Mouse (Mus musculus) heart, adult 2 months (tissue): ENCODE measurements around the gene Ccnd1. TPM values are rescaled to one million over a fixed set of nuclear protein-coding genes. Genes with fewer than 3 reads are reported as not detected.

Experiments
- DNase-seq, 2 experiments: peaks; one replicate each; pipeline ENCODE4 v3.0.0; 2021
- H3K27ac ChIP-seq: fragments of 200-600 bp; 2 replicates; pipeline ENCODE4 v1.8.1; 2022
- H3K27me3 ChIP-seq: fragments of 200-500 bp; 2 replicates; pipeline ENCODE4 v1.6.1; 2012; ENCODE audit warnings: mild to moderate bottlenecking, low read length, inconsistent platforms, mixed read lengths; ENCODE audit not compliant: control insufficient read depth, insufficient read depth
- H3K36me3 ChIP-seq: fragments of 200-500 bp; 2 replicates; pipeline ENCODE4 v1.6.1; 2012; ENCODE audit warnings: low read length, inconsistent platforms; ENCODE audit not compliant: control insufficient read depth, insufficient read depth
- H3K4me1 ChIP-seq: fragments of 200-500 bp; 2 replicates; pipeline ENCODE4 v1.6.1; 2011; ENCODE audit warnings: low read length; ENCODE audit not compliant: control insufficient read depth, insufficient read depth
- H3K4me3 ChIP-seq: fragments of 200-600 bp; 2 replicates; pipeline ENCODE4 v1.8.1; 2022
- H3K79me2 ChIP-seq: fragments of 200-500 bp; replicated peaks from 2 replicates; pipeline ENCODE4 v1.6.1; 2012; ENCODE audit warnings: mild to moderate bottlenecking, inconsistent platforms, low read length, moderate library complexity, mixed read lengths; ENCODE audit not compliant: control insufficient read depth, insufficient read depth
- H3K9ac ChIP-seq: fragments of 200-500 bp; 2 replicates; pipeline ENCODE4 v1.6.1; 2012; ENCODE audit warnings: low read depth, mild to moderate bottlenecking, control low read depth, inconsistent platforms, low read length, mixed read lengths
- CTCF ChIP-seq: fragments of 200-600 bp; IDR thresholded peaks from 2 replicates; pipeline ENCODE4 v1.8.1; 2022; ENCODE audit warnings: antibody characterized with exemption, mild to moderate bottlenecking, moderate library complexity
- EP300 ChIP-seq: fragments of 200-500 bp; IDR thresholded peaks from 2 replicates; pipeline ENCODE4 v1.6.1; 2011; ENCODE audit warnings: low read depth, low read length, control low read depth; ENCODE audit not compliant: insufficient read depth
- POLR2A ChIP-seq: fragments of 200-500 bp; IDR thresholded peaks from 2 replicates; pipeline ENCODE4 v1.6.1; 2011; ENCODE audit warnings: mild to moderate bottlenecking, low read depth, low read length, control low read depth; ENCODE audit not compliant: insufficient read depth
- WGBS: fragments of 180-500 bp; shearing (Covaris S2); methylation state at CpG from one replicate; pipeline ENCODE4 v1.1.7; 2018; 5-methylcytosine and 5-hydroxymethylcytosine counted together
- intact Hi-C: fragments of 180-260 bp; cut with DNase I; formaldehyde crosslinking; loops from one replicate; pipeline ENCODE4 v1.15.1; 2025
- polyA plus RNA-seq: library from polyadenylated mRNA; depleted of rRNA; stranded (reverse); fragments of >200 nt; gene quantifications from 2 replicates; pipeline ENCODE4 v1.2.3, GENCODE M21; 2012
- total RNA-seq, 2 experiments: library from RNA; stranded (reverse); gene quantifications; 2 replicates each; pipeline ENCODE4 v1.2.3; 2021

Gene Ccnd1
- total and polyA plus RNA-seq, 3 experiments, result 28.3 to 43.6 (median 31.4) TPM

- Histone ChIP-seq H3K9ac (peak overlapping the region; percentile 51), H3K79me2 (no peaks in the 10 kb centered on the region), H3K27ac (peak overlapping the region; percentile 76), H3K4me1 (peaks cover 4% of the 10 kb centered on the region), H3K27me3 (no peaks in the 10 kb centered on the region), H3K36me3 (no peaks in the 10 kb centered on the region), H3K4me3 (peak overlapping the region; percentile 76)
- TF ChIP-seq CTCF, result no peak
- no peak for TF ChIP-seq POLR2A
- DNase-seq, result no peak
- WGBS, result 2% methylated on average over 39 of the region's 39 CpGs
- intact Hi-C loops, result loop anchor here (1.0 to 5.0 kb wide), 5 partner anchors 161 to 305 kb away; no protein-coding TSS in a partner anchor
Observed at GRCm38 (mm10) chr7:144937899-144938517, 1.7 kb downstream of the Ccnd1 start.

- peaks cover 1% of the 10 kb centered on the region for H3K4me1 ChIP-seq
- peak; percentile 89 to 93 for DNase-seq
- 1% methylated on average over 20 of the region's 20 CpGs for WGBS
- intact Hi-C loops, result loop anchor here (1.0 to 5.0 kb wide), 3 partner anchors 210 to 306 kb away; no protein-coding TSS in a partner anchor
- peak; percentile 58 for TF ChIP-seq POLR2A
- peak; percentile 97 for TF ChIP-seq EP300
- TF ChIP-seq CTCF, result peak; percentile 99
- H3K4me3 ChIP-seq, result peak overlapping the region; percentile 76
- peak overlapping the region; percentile 51 for H3K9ac ChIP-seq
- H3K79me2 ChIP-seq, result no peaks in the 10 kb centered on the region
- H3K27me3 ChIP-seq, result no peaks in the 10 kb centered on the region
- H3K27ac ChIP-seq, result peak overlapping the region; percentile 76
- no peaks in the 10 kb centered on the region for H3K36me3 ChIP-seq
Observed at GRCm38 (mm10) chr7:144937490-144937889, 2.2 kb downstream of the Ccnd1 start.

GRCm38 (mm10) chr7:144936311-144936880 is 3.3 kb downstream of the Ccnd1 start:
- no peak for DNase-seq
- Histone ChIP-seq H3K36me3 (no peaks in the 10 kb centered on the region), H3K4me3 (no peak overlapping the region), H3K4me1 (peaks cover 1% of the 10 kb centered on the region), H3K27ac (no peak overlapping the region), H3K79me2 (no peaks in the 10 kb centered on the region), H3K9ac (no peak overlapping the region), H3K27me3 (no peaks in the 10 kb centered on the region)
- WGBS, result 72% methylated on average over 4 of the region's 4 CpGs
- intact Hi-C loops, result loop anchor here (5.0 kb wide), 2 partner anchors 211 to 286 kb away; no protein-coding TSS in a partner anchor
- TF ChIP-seq POLR2A (no peak), CTCF (no peak), EP300 (no peak)

- Histone ChIP-seq H3K79me2 (no peaks in the 10 kb centered on the region), H3K27me3 (no peaks in the 10 kb centered on the region), H3K36me3 (no peaks in the 10 kb centered on the region), H3K4me1 (peaks cover 1% of the 10 kb centered on the region), H3K4me3 (no peak overlapping the region), H3K27ac (no peak overlapping the region), H3K9ac (no peak overlapping the region)
- TF ChIP-seq EP300, result 0 out of 2 replicates have a peak, but pooled peaks have one; percentile 59
- no peak for TF ChIP-seq POLR2A
- peak; percentile 65 for TF ChIP-seq CTCF
- intact Hi-C loops, result loop anchor here (5.0 kb wide), 2 partner anchors 212 to 287 kb away; no protein-coding TSS in a partner anchor
- DNase-seq, result peak; percentile 24 to 26
- WGBS, result 35% methylated on average over 5 of the region's 5 CpGs
Observed at GRCm38 (mm10) chr7:144935563-144935962, 4.2 kb downstream of the Ccnd1 start.

GRCm38 (mm10) chr7:144934901-144935300 is 4.8 kb downstream of the Ccnd1 start:
- Histone ChIP-seq H3K4me1 (peaks cover 1% of the 10 kb centered on the region), H3K79me2 (no peaks in the 10 kb centered on the region), H3K27me3 (no peaks in the 10 kb centered on the region), H3K36me3 (no peaks in the 10 kb centered on the region), H3K4me3 (no peak overlapping the region), H3K9ac (no peak overlapping the region), H3K27ac (no peak overlapping the region)
- TF ChIP-seq POLR2A (no peak), EP300 (no peak), CTCF (no peak)
- no peak for DNase-seq
- intact Hi-C loops, result loop anchor here (5.0 kb wide), 2 partner anchors 212 to 287 kb away; no protein-coding TSS in a partner anchor
- WGBS, result 84% methylated on average over 5 of the region's 5 CpGs

GRCm38 (mm10) chr7:144933796-144934195 is 5.9 kb downstream of the Ccnd1 start:
- H3K27ac ChIP-seq, result no peak overlapping the region
- H3K36me3 ChIP-seq, result no peaks in the 10 kb centered on the region
- intact Hi-C loops, result no loop called here
- peak in 1 of 2 experiments; percentile 23 for DNase-seq
- H3K9ac ChIP-seq, result no peak overlapping the region
- H3K4me3 ChIP-seq, result no peak overlapping the region
- no peaks in the 10 kb centered on the region for H3K79me2 ChIP-seq
- TF ChIP-seq CTCF, result no peak
- TF ChIP-seq EP300, result no peak
- no peak for TF ChIP-seq POLR2A
- no peaks in the 10 kb centered on the region for H3K27me3 ChIP-seq
- WGBS, result 61% methylated on average over 8 of the region's 8 CpGs
- H3K4me1 ChIP-seq, result peaks cover 1% of the 10 kb centered on the region
